Mouse (Mus musculus) intestine, embryonic 14.5 days (tissue): ENCODE measurements around the gene Copz1. TPM values are rescaled to one million over a fixed set of nuclear protein-coding genes. Genes with fewer than 3 reads are reported as not detected.
"Not testable (repeated sequence)": the region's sequence is repeated elsewhere in the genome, so short reads cannot be mapped to it uniquely, and the experiment has no call there.

Source experiments
- ATAC-seq: fragments of 200-750 bp; cut with Nextera tagmentation; replicated peaks from 2 replicates; pipeline ENCODE4 v1.8.0; 2017; ENCODE audit warnings: low read depth, moderate number of reproducible peaks, moderate TSS enrichment, moderate library complexity; ENCODE audit not compliant: low FRiP score, low TSS enrichment
- DNase-seq: peaks from one replicate; pipeline ENCODE4 v3.0.0-alpha.2; 2018; ENCODE audit warnings: low spot score
- H3K27ac ChIP-seq: fragments of 300-500 bp; sonication (generic); 2 replicates; pipeline ENCODE4 v1.5.1; 2014; ENCODE audit warnings: low read depth, mild to moderate bottlenecking, control low read depth
- H3K27me3 ChIP-seq: fragments of 300-500 bp; sonication (generic); replicated peaks from 2 replicates; pipeline ENCODE4 v1.6.1; 2014; ENCODE audit warnings: low read length, control low read depth; ENCODE audit not compliant: control insufficient read depth, insufficient read depth
- H3K36me3 ChIP-seq: fragments of 300-500 bp; sonication (generic); 2 replicates; pipeline ENCODE4 v1.6.1; 2014; ENCODE audit warnings: low read length, control low read depth; ENCODE audit not compliant: control insufficient read depth, insufficient read depth
- H3K4me1 ChIP-seq: fragments of 300-500 bp; sonication (generic); replicated peaks from 2 replicates; pipeline ENCODE4 v1.6.1; 2014; ENCODE audit warnings: low read length, control low read depth, mixed read lengths; ENCODE audit not compliant: control insufficient read depth, insufficient read depth
- H3K4me2 ChIP-seq: fragments of 300-500 bp; sonication (generic); 2 replicates; pipeline ENCODE4 v1.6.1; 2014; ENCODE audit warnings: low read length
- H3K4me3 ChIP-seq: fragments of 300-500 bp; sonication (generic); 2 replicates; pipeline ENCODE4 v1.5.1; 2014; ENCODE audit warnings: low read depth, low read length, control low read depth, mixed read lengths
- H3K9ac ChIP-seq: fragments of 300-500 bp; sonication (generic); 2 replicates; pipeline ENCODE4 v1.6.1; 2014; ENCODE audit warnings: mild to moderate bottlenecking, low read length
- H3K9me3 ChIP-seq: fragments of 300-500 bp; sonication (generic); 2 replicates; pipeline ENCODE4 v1.6.1; 2016; ENCODE audit warnings: low read length, control low read depth; ENCODE audit not compliant: control insufficient read depth
- WGBS: fragments of 180-500 bp; shearing (Covaris S2); extraction: QIAGEN DNeasy Blood & Tissue Kit; methylation state at CpG from one replicate; pipeline ENCODE4 v1.1.7; 2014; 5-methylcytosine and 5-hydroxymethylcytosine counted together
- polyA plus RNA-seq: library from polyadenylated mRNA; unstranded; fragments of >200 nt; fragmentation: Nextera tagmentation; extraction: Ambion mirVana; gene quantifications from 2 replicates; pipeline ENCODE4 v1.2.1, GENCODE M21; 2014

The Copz1 gene
- polyA plus RNA-seq, 1 experiment from 2014 or later, result 266 TPM

DNA sequence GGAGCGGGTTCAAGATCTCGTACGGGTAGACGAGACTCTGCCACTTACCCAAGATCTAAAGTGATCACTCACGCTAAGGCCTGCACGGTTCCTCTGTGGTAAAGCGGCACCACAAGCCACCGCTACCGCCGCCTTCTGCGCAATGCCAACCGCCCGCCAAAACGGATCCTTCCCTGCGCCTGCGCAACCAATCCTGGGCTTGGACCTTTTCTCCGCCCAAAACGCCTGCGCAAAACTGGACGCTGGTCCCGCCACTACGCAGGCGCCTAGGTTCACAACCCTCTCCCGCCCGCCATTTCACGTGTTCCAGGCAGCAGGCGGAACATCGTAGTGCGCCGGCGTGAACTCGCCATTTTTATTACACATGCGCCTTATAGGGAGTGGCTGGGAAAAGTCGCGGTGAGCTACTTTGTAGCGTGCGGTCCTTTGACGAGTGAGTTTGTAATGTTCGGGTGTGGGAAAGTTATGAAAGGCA, 32.8 kb upstream of the Copz1 start, which contains the start of gene Cbx5:
Gene Cbx5, minus strand, starts transcription at position 132 of the 475 bp plus-strand sequence.
- under 1% methylated on average over 39 of the region's 39 CpGs for WGBS
- H3K4me2 ChIP-seq, result peak within 1 kb of the TSS; percentile 88
- H3K4me1 ChIP-seq, result peaks cover 21% of the 10 kb centered on the region
- H3K27ac ChIP-seq, result peak within 1 kb of the TSS; percentile 95
- H3K36me3 ChIP-seq, result peaks cover 37% of the 10 kb centered on the region
- no peaks in the 10 kb centered on the region for H3K27me3 ChIP-seq
- ATAC-seq, result peak; percentile 93
- H3K9me3 ChIP-seq, result no peaks in the 10 kb centered on the region
- peak within 1 kb of the TSS; percentile 94 for H3K4me3 ChIP-seq
- H3K9ac ChIP-seq, result peak within 1 kb of the TSS; percentile 95
- DNase-seq, result peak; percentile 96

GRCm38 (mm10) chr15:103240160-103241028, 32.1 kb upstream of the Copz1 start, which contains the start of gene Hnrnpa1:
Hnrnpa1 (plus strand) TSS chr15:103240432.
- H3K36me3 ChIP-seq, result peaks cover 37% of the 10 kb centered on the region
- peak within 1 kb of the TSS; percentile 95 for H3K27ac ChIP-seq
- under 1% methylated on average over 47 of the region's 47 CpGs for WGBS
- ATAC-seq (peak; percentile 89), DNase-seq (peak; percentile 96)
- no peaks in the 10 kb centered on the region for H3K27me3 ChIP-seq
- H3K9ac ChIP-seq, result peak within 1 kb of the TSS; percentile 95
- no peaks in the 10 kb centered on the region for H3K9me3 ChIP-seq
- peak within 1 kb of the TSS; percentile 88 for H3K4me2 ChIP-seq
- H3K4me1 ChIP-seq, result peaks cover 23% of the 10 kb centered on the region
- H3K4me3 ChIP-seq, result peak within 1 kb of the TSS; percentile 94

DNA sequence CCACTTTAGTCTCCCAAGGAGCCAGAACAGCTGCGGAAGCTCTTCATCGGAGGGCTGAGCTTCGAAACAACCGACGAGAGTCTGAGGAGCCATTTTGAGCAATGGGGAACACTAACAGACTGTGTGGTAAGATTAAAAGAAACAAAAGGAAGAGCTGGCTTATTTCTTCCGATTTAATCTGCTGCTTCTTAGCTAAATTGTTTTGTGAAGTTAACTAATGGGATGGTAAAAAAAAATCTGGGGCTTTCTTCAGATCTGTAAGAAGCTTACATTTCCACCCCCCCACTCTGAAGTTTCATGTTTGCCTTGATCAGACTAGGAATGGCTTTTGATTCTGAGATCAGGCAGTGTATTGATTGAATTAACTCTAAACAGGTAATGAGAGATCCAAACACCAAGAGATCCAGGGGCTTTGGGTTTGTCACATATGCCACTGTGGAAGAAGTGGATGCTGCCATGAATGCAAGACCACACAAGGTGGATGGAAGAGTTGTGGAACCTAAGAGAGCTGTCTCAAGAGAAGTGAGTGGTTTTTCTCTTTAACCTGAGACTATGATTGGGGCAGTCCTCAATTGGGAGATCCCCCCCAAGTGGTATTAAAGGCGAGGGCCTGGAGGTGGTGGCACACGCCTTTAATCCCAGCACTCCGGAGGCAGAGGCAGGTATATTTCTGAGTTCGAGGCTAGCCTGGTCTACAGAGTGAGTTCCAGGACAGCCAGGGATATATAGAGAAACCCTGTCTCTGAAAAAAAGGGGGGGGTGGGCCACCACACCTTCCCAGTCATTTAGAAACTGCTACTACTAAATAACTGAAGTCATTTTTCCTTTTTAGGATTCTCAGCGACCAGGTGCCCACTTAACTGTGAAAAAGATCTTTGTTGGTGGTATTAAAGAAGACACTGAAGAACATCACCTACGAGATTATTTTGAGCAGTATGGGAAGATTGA, 31.2 kb upstream of the Copz1 start:
- DNase-seq, ATAC-seq, H3K27me3 ChIP-seq, H3K9me3 ChIP-seq: not testable (repeated sequence)
- WGBS, result 8% methylated on average over 12 of the region's 12 CpGs
- H3K9ac ChIP-seq, result peak overlapping the region; percentile 95
- peak overlapping the region; percentile 94 for H3K4me3 ChIP-seq
- peaks cover 46% of the 10 kb centered on the region for H3K36me3 ChIP-seq
- peak overlapping the region; percentile 95 for H3K27ac ChIP-seq
- peak overlapping the region; percentile 88 for H3K4me2 ChIP-seq
- H3K4me1 ChIP-seq, result peaks cover 23% of the 10 kb centered on the region

- ATAC-seq, result no peak
- peak overlapping the region; percentile 88 for H3K4me2 ChIP-seq
- 55% methylated on average over 8 of the region's 8 CpGs for WGBS
- no peak overlapping the region for H3K27ac ChIP-seq
- no peak for DNase-seq
- peak overlapping the region; percentile 94 for H3K4me3 ChIP-seq
- peaks cover 23% of the 10 kb centered on the region for H3K4me1 ChIP-seq
- no peaks in the 10 kb centered on the region for H3K27me3 ChIP-seq
- no peaks in the 10 kb centered on the region for H3K9me3 ChIP-seq
- H3K9ac ChIP-seq, result peak overlapping the region; percentile 95
- peaks cover 61% of the 10 kb centered on the region for H3K36me3 ChIP-seq
These were observed 29.6 kb upstream of the Copz1 start for GRCm38 (mm10) chr15:103242885-103243284.

- H3K27ac ChIP-seq, result no peak overlapping the region
- peaks cover 23% of the 10 kb centered on the region for H3K4me1 ChIP-seq
- H3K27me3 ChIP-seq, result no peaks in the 10 kb centered on the region
- H3K9ac ChIP-seq, result no peak overlapping the region
- H3K36me3 ChIP-seq, result peaks cover 74% of the 10 kb centered on the region
- H3K9me3 ChIP-seq, result no peaks in the 10 kb centered on the region
- DNase-seq, result no peak
- no peak for ATAC-seq
- H3K4me2 ChIP-seq, result no peak overlapping the region
- 72% methylated on average over 6 of the region's 6 CpGs for WGBS
- H3K4me3 ChIP-seq, result no peak overlapping the region
These were observed 26.9 kb upstream of the Copz1 start for GRCm38 (mm10) chr15:103245616-103246015.

- WGBS, result 86% methylated on average over 9 of the region's 9 CpGs
- Histone ChIP-seq H3K27ac (no peak overlapping the region), H3K4me2 (no peak overlapping the region), H3K36me3 (peaks cover 63% of the 10 kb centered on the region), H3K4me3 (no peak overlapping the region), H3K9ac (no peak overlapping the region), H3K9me3 (no peaks in the 10 kb centered on the region), H3K27me3 (no peaks in the 10 kb centered on the region), H3K4me1 (peaks cover 21% of the 10 kb centered on the region)
- ATAC-seq (no peak), DNase-seq (no peak)
These were observed 25.3 kb upstream of the Copz1 start for GRCm38 (mm10) chr15:103247078-103247781.

- Histone ChIP-seq H3K27ac (no peak overlapping the region), H3K4me1 (peaks cover 14% of the 10 kb centered on the region), H3K4me2 (no peak overlapping the region), H3K27me3 (no peaks in the 10 kb centered on the region), H3K9ac (no peak overlapping the region), H3K36me3 (peaks cover 57% of the 10 kb centered on the region), H3K4me3 (no peak overlapping the region), H3K9me3 (no peaks in the 10 kb centered on the region)
- ATAC-seq (no peak; the same call in 1 of the 2 replicates), DNase-seq (no peak)
These were observed 24.6 kb upstream of the Copz1 start for GRCm38 (mm10) chr15:103247782-103248400.
